Mouse (Mus musculus): ENCODE measurements at regions not wholly inside any gene's neighbourhood (a gene's known extent, or its start where the extent isn't known, plus 50 kb on each side); places are given as distances from the start of the nearest gene placed in this dataset.

DNA sequence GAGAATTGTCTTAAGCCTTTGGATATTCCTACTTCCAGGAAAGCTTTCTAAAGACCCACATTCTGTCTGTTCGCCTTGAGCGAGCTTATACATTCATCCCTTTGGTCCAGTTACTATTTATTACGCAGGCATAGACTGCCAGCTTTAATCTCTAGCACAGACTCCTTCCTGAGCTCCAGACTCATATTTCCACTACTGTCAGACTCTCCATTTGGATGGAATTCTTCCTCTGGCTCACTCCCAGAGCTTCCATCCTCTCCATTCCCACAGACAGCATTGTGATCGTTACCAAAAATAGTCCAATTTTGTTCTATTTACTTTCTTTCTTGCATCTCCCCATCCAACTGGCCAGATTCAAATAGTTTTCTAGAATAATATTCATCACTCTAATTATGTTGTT lies 420.3 kb upstream of the Syt1 start:
- no peaks in the 10 kb centered on the region for H3K27me3 ChIP-seq
- H3K36me3 ChIP-seq, result no peaks in the 10 kb centered on the region
- no peak for ATAC-seq (ENCODE audit: low FRiP score)
- H3K4me1 ChIP-seq, result no peaks in the 10 kb centered on the region
- no peaks in the 10 kb centered on the region for H3K9me3 ChIP-seq (replicated peaks)
- 92% methylated on average over 4 of the region's 4 CpGs for WGBS
- no peak overlapping the region for H3K4me2 ChIP-seq (replicated peaks)
- H3K9ac ChIP-seq, result no peak overlapping the region
- H3K27ac ChIP-seq, result no peak overlapping the region
- H3K4me3 ChIP-seq, result no peak overlapping the region

DNA sequence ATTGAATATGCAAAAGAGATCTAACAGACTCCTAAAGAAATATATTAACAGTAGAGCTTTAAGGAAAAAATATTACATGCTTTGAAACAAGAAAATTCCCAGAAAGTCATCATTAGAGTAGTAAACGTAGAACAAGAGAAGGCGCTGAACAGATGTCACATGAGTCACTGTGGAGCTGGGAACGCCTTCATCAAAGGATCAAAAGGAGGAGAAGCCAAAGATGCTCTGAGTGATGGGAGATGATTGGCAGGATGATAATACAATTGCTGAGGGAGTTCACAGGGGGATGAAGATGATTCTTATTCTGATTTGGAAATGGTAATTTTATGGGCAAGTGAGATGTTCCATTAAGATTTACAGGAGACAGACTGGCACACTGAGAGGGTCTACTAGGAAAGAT lies 417.1 kb upstream of the Syt1 start:
- Histone ChIP-seq H3K36me3 (no peaks in the 10 kb centered on the region), H3K27me3 (no peaks in the 10 kb centered on the region), H3K27ac (no peak overlapping the region), H3K4me1 (no peaks in the 10 kb centered on the region), H3K9ac (no peak overlapping the region), H3K4me3 (no peak overlapping the region), H3K4me2 (replicated peaks) (no peak overlapping the region), H3K9me3 (replicated peaks) (no peaks in the 10 kb centered on the region)
- WGBS, result 84% methylated on average over 3 of the region's 3 CpGs
- ATAC-seq (ENCODE audit: low FRiP score), result no peak

DNA sequence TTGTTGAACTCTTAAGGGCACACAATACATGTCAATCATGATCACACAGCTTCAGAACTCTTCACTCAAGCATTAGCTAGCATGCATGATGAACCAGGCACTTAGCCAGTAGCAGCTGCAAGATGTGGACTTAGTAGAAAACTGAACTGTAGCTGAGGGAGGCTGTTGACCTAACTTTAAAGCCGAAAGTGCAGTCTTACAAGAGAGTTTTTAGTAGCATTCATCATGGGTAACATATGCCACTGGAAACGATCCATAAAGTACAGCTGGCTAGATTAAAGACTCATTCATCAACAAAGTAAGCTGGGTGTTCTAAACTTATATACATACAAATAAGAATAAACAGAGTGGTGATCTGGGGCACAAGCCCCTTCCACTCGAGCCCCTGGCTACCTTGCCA lies 396.2 kb upstream of the Syt1 start:
- Histone ChIP-seq H3K27me3 (no peaks in the 10 kb centered on the region), H3K4me3 (no peak overlapping the region), H3K4me2 (replicated peaks) (no peak overlapping the region), H3K27ac (no peak overlapping the region), H3K9me3 (replicated peaks) (no peaks in the 10 kb centered on the region), H3K36me3 (no peaks in the 10 kb centered on the region), H3K4me1 (no peaks in the 10 kb centered on the region), H3K9ac (no peak overlapping the region)
- ATAC-seq (ENCODE audit: low FRiP score), result no peak
- WGBS, result 78% methylated on average over 3 of the region's 3 CpGs

DNA sequence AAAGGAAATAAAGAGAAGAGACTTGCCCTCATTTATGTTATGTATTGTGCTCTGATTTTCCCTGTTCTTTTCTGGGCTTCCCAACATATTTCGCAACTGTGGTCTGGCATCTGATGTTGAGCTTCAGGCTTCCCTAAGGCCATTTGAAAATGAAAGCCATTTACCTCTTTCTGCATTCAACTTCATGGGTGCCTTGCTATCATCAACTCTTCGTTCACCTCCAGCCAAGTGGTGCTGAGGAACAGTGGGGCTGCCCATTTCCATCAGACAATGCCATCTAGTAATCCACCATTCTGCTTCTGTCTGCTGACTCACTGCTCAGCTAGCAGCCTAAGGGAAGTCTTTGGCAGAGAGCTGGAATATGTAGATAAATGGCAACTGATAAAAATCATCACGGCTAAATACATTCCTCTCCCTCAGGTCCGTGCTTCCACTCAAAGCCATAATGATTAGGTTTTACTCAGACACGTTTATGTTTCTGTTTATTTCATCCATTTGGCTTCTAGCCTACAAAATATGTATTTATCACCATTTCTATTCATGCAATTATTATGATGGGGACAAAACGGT lies 394.4 kb upstream of the Syt1 start:
- no peak overlapping the region for H3K4me3 ChIP-seq
- H3K36me3 ChIP-seq, result no peaks in the 10 kb centered on the region
- no peak overlapping the region for H3K4me2 ChIP-seq (replicated peaks)
- no peaks in the 10 kb centered on the region for H3K9me3 ChIP-seq (replicated peaks)
- H3K9ac ChIP-seq, result no peak overlapping the region
- no peak for ATAC-seq (ENCODE audit: low FRiP score)
- WGBS, result 92% methylated on average over 6 of the region's 6 CpGs
- H3K27me3 ChIP-seq, result no peaks in the 10 kb centered on the region
- H3K4me1 ChIP-seq, result no peaks in the 10 kb centered on the region
- H3K27ac ChIP-seq, result no peak overlapping the region

DNA sequence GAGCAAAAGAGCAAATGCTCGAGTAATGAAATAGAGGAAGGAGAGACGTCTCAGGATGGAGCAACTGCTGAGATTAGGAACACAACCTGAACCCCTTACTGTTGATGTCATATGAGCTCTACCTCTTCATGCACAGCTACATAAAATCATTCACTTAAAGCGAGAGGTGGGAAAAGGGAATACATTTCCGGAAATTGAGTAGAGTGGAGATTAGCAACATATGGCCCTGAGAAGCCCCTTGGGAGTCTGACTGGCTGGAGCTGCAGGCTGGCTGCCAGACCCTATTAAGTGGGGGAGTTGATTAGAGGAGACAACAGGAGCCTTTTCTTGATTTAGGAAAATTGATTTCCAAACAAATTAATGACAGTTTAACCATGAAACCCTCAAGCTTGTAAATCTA lies 373.0 kb upstream of the Syt1 start:
- no peak overlapping the region for H3K9ac ChIP-seq
- no peaks in the 10 kb centered on the region for H3K9me3 ChIP-seq (replicated peaks)
- peak; percentile 78 for ATAC-seq (ENCODE audit: low FRiP score)
- H3K4me1 ChIP-seq, result no peaks in the 10 kb centered on the region
- no peaks in the 10 kb centered on the region for H3K27me3 ChIP-seq
- 53% methylated on average over 4 of the region's 4 CpGs for WGBS
- no peaks in the 10 kb centered on the region for H3K36me3 ChIP-seq
- no peak overlapping the region for H3K4me3 ChIP-seq
- H3K27ac ChIP-seq, result no peak overlapping the region
- no peak overlapping the region for H3K4me2 ChIP-seq (replicated peaks)

DNA sequence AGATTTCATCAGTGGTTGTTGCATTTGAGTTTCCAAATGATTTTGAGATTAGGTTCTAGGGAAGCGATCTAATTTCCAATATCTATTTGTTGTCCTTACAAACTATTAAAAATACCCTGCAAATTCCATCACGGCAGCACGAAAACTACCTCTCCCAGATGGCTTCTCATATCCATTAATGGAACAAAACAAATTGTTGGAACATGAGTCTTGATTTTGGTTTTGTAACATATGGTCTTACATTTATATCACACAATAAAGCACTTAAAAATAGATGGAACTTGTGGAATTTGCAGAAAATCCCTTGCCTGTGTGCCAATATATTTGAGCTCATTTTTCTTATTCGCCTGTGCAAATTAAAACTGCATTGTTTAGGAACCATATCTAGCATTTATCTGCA lies 368.1 kb upstream of the Syt1 start:
- H3K4me2 ChIP-seq (replicated peaks), result no peak overlapping the region
- H3K4me1 ChIP-seq, result no peaks in the 10 kb centered on the region
- WGBS, result 95% methylated on average over 4 of the region's 4 CpGs
- no peak overlapping the region for H3K4me3 ChIP-seq
- H3K36me3 ChIP-seq, result no peaks in the 10 kb centered on the region
- no peaks in the 10 kb centered on the region for H3K27me3 ChIP-seq
- no peak for ATAC-seq (ENCODE audit: low FRiP score)
- H3K9me3 ChIP-seq (replicated peaks), result no peaks in the 10 kb centered on the region
- no peak overlapping the region for H3K27ac ChIP-seq
- no peak overlapping the region for H3K9ac ChIP-seq

DNA sequence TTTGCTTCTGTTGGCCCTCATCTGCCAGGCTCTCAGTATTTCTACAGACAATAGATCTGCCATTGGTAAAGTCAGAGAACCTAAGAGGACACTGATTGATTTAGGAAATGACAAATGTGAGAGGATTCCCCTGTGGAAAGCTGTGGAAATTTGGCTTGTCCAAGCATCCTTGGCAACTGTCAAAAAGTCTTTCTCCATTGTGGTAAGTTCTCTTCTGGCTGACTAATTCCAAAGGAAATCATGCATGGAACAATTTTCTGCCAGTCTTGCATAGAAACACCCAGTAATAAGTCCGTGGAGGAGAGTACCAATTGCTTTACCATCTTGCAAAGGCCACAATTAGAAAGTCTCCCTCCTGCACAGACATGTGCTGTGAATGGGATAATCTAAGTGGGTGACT lies 349.4 kb upstream of the Syt1 start:
- H3K4me3 ChIP-seq, result no peak overlapping the region
- no peaks in the 10 kb centered on the region for H3K27me3 ChIP-seq
- no peaks in the 10 kb centered on the region for H3K36me3 ChIP-seq
- 43% methylated on average over 1 of the region's 1 CpGs for WGBS
- no peak overlapping the region for H3K4me2 ChIP-seq (replicated peaks)
- no peak overlapping the region for H3K9ac ChIP-seq
- H3K9me3 ChIP-seq (replicated peaks), result no peaks in the 10 kb centered on the region
- 0 out of 2 replicates have a peak, but pooled peaks cover 2% of the 10 kb centered on the region for H3K4me1 ChIP-seq
- ATAC-seq (ENCODE audit: low FRiP score), result no peak
- H3K27ac ChIP-seq, result no peak overlapping the region

DNA sequence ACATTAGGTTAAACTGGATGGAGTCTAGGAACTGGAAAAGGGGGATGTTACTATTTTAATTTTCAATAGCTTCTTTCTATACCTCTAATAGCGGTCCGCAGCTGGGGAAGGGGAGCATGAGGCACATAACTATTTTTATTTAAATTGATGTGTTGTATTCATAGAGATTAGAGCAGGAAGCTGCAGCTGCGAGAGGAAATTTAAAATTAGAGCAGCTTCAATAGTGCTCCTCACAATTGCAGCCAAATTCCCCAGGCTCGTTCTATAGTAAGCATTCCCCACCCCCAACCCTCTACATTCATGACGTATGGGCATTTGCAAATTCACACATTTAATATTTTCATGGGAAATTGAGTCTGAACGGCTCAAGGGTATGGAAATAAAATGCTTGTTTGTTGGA lies 348.0 kb upstream of the Syt1 start:
- no peaks in the 10 kb centered on the region for H3K36me3 ChIP-seq
- 0 out of 2 replicates have a peak, but pooled peaks have one; percentile 5 for ATAC-seq (ENCODE audit: low FRiP score)
- no peak overlapping the region for H3K4me2 ChIP-seq (replicated peaks)
- H3K9me3 ChIP-seq (replicated peaks), result no peaks in the 10 kb centered on the region
- no peak overlapping the region for H3K4me3 ChIP-seq
- no peaks in the 10 kb centered on the region for H3K27me3 ChIP-seq
- 0 out of 2 replicates have a peak, but pooled peaks cover 2% of the 10 kb centered on the region for H3K4me1 ChIP-seq
- no peak overlapping the region for H3K9ac ChIP-seq
- 68% methylated on average over 6 of the region's 6 CpGs for WGBS
- H3K27ac ChIP-seq, result no peak overlapping the region

DNA sequence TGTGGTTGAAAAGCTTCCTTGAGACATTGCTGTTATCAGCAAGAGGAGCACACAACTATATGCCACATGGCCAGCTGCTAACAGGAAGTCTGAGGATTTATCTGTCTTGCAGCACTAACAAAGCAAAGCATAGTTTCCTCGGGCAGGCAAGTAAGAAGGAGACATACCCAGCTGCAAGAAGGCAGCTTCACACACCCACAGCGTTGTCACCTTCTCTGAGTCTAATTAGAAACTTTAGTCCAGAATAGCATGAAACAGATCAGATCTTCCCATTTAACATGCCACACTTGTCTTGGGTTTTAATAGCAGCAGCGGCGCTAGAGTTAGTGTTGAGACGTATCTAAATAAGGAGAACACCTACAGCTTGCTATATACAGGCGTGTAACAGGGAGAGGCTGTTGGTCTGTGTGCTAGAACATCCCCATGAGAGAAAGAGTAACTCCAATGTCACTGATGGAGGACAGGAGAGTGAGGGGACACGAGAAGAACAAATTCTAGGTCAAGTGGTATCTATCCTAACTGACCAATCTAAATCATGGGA lies 322.1 kb upstream of the Syt1 start:
- H3K4me3 ChIP-seq, result no peak overlapping the region
- H3K27ac ChIP-seq, result no peak overlapping the region
- H3K4me2 ChIP-seq (replicated peaks), result no peak overlapping the region
- no peaks in the 10 kb centered on the region for H3K4me1 ChIP-seq
- H3K9me3 ChIP-seq (replicated peaks), result no peaks in the 10 kb centered on the region
- no peak overlapping the region for H3K9ac ChIP-seq
- 82% methylated on average over 7 of the region's 7 CpGs for WGBS
- H3K36me3 ChIP-seq, result no peaks in the 10 kb centered on the region
- no peaks in the 10 kb centered on the region for H3K27me3 ChIP-seq
- no peak for ATAC-seq (ENCODE audit: low FRiP score)

DNA sequence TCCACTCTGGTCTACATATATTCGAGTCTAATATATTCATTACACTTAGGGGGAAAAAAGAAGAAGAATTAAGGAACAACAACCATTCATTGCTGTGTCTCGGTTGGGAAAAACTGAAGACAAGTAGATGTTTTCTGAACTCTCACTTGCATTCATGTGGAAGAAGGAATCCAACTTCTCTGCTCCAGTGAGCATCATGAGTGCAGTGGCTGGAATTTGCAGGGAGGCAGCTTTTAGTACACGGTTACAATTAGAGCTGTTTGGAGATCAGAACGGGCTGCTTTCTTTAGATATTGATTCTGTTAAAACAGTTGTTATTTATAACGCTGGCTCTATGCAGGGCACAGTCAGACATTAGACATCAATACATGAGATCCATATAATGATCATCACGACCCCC lies 298.5 kb upstream of the Syt1 start:
- H3K36me3 ChIP-seq, result no peaks in the 10 kb centered on the region
- WGBS, result 78% methylated on average over 6 of the region's 6 CpGs
- H3K27me3 ChIP-seq, result no peaks in the 10 kb centered on the region
- no peak for ATAC-seq (ENCODE audit: low FRiP score)
- 0 out of 2 replicates have a peak, but pooled peaks cover 2% of the 10 kb centered on the region for H3K9me3 ChIP-seq (replicated peaks)
- H3K9ac ChIP-seq, result no peak overlapping the region
- no peaks in the 10 kb centered on the region for H3K4me1 ChIP-seq
- H3K4me2 ChIP-seq (replicated peaks), result no peak overlapping the region
- H3K4me3 ChIP-seq, result no peak overlapping the region
- no peak overlapping the region for H3K27ac ChIP-seq

DNA sequence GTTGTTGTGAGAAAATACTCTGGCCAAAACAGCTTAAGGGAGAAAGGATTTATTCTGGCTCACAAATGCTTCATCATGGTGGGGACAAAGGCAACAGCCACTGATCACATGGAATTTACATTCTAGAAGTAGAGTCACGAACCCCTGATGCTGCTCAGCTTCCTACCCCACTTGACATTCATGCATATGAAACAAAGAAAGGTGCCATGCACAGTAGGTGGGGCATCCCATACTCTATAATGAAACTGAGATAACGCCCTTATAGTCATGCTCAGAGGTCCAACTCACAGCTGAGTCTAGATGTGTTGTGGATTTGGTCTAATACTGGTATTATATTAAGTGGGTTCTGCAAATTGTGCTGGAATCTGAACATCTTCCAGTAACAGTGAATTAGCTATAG lies 289.4 kb upstream of the Syt1 start:
- H3K4me1 ChIP-seq, result no peaks in the 10 kb centered on the region
- no peaks in the 10 kb centered on the region for H3K27me3 ChIP-seq
- H3K4me3 ChIP-seq, result no peak overlapping the region
- no peaks in the 10 kb centered on the region for H3K9me3 ChIP-seq (replicated peaks)
- 76% methylated on average over 2 of the region's 2 CpGs for WGBS
- ATAC-seq (ENCODE audit: low FRiP score), result no peak
- no peak overlapping the region for H3K4me2 ChIP-seq (replicated peaks)
- no peak overlapping the region for H3K27ac ChIP-seq
- H3K36me3 ChIP-seq, result no peaks in the 10 kb centered on the region
- H3K9ac ChIP-seq, result no peak overlapping the region

DNA sequence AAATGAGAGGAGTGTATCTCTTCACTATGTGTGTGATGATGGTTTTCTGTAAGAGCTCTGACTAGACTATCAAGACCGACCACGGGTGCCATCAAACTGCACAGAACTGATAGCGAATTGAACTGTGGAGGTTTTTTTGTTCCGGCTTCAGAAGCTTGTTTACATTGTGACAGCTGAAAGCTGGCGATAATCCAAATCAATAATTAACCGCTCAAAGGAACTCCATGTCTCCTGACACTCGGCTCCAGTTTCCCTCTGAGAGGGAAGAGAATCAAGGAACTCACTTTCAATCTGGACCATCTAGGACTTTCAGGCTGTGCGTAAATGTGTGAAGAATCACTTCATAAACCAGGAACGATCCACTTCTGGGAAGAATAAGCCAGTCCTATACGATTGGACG lies 289.0 kb upstream of the Syt1 start:
- H3K4me3 ChIP-seq, result no peak overlapping the region
- peak; percentile 35; the same call in 1 of the 2 replicates for ATAC-seq (ENCODE audit: low FRiP score)
- 70% methylated on average over 11 of the region's 11 CpGs for WGBS

DNA sequence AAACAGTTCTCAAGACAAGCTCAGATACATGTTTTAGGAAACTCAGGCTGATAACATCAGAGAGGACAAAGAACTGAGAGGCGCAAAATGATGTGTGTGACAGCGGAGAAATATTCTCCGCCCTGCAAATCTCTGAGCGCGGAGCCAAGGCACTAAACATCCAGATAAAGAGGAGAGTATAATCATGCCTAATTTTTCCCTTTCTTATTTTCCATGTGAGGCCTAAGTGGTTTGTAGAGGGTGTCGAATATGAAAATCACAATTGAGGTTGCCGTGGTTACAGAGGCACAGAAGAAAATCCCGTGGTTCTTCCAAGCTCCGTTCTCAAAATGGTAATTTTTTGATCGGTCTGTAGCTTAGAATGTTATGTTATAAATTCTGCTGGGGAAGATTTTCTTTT lies 272.6 kb upstream of the Syt1 start:
- no peak overlapping the region for H3K9ac ChIP-seq
- 90% methylated on average over 10 of the region's 10 CpGs for WGBS

More for the DNA sequence above, 289.0 kb upstream of the Syt1 start:
- Histone ChIP-seq H3K27me3 (no peaks in the 10 kb centered on the region), H3K27ac (no peak overlapping the region), H3K36me3 (no peaks in the 10 kb centered on the region), H3K4me1 (no peaks in the 10 kb centered on the region), H3K4me2 (replicated peaks) (no peak overlapping the region), H3K9me3 (replicated peaks) (no peaks in the 10 kb centered on the region), H3K9ac (no peak overlapping the region)

More for the DNA sequence above, 272.6 kb upstream of the Syt1 start:
- Histone ChIP-seq H3K36me3 (no peaks in the 10 kb centered on the region), H3K9me3 (replicated peaks) (0 out of 2 replicates have a peak, but pooled peaks cover 2% of the 10 kb centered on the region), H3K4me3 (no peak overlapping the region), H3K27ac (no peak overlapping the region), H3K4me2 (replicated peaks) (no peak overlapping the region), H3K27me3 (no peaks in the 10 kb centered on the region), H3K4me1 (no peaks in the 10 kb centered on the region)
- ATAC-seq (ENCODE audit: low FRiP score), result no peak
